Mouse (Mus musculus) T-helper 2 cell (primary cell): ENCODE data around the gene Riox2.
"Not testable (repeated sequence)": the region's sequence is repeated elsewhere in the genome, so short reads cannot be mapped to it uniquely, and the experiment has no call there.

ENCODE experiments used
- in situ Hi-C: fragments of 300-600 bp; cut with MboI, MseI; formaldehyde crosslinking; loops from one replicate; pipeline ENCODE4 v1.15.1; 2025; ENCODE audit warnings: high pct_unique_total_duplicates

Riox2 gene

GRCm38 (mm10) chr16:59471637-59472278, at the start of gene Riox2:
Gene Riox2 (plus strand): TSS chr16:59471775.
- in situ Hi-C loops: loop anchor here (10.0 kb wide), 1 partner anchor 767 kb away; no protein-coding TSS in a partner anchor

DNA sequence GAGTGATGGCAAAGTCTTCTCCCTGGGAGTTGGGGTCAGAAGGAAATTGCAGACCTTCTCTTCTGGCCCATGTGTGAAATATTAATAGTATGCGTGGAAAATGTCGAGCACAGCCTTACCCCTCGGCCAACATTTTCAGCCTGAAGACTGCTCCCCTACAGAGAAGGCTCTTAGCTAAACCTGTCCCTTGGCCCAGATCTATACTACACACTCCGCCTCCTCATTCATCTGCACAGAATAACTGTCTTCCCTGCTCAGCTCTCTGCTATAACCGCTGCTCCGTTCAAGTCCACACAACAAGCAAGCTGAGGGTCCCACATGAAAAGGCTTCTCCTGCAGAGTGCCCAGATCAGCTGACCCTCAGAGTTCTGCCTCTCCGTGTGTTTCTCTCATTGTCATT, 43.6 kb upstream of the Riox2 start:
- in situ Hi-C loops: no loop called here

- in situ Hi-C loops: no loop called here
Observed at GRCm38 (mm10) chr16:59433181-59433580, 38.4 kb upstream of the Riox2 start.

DNA sequence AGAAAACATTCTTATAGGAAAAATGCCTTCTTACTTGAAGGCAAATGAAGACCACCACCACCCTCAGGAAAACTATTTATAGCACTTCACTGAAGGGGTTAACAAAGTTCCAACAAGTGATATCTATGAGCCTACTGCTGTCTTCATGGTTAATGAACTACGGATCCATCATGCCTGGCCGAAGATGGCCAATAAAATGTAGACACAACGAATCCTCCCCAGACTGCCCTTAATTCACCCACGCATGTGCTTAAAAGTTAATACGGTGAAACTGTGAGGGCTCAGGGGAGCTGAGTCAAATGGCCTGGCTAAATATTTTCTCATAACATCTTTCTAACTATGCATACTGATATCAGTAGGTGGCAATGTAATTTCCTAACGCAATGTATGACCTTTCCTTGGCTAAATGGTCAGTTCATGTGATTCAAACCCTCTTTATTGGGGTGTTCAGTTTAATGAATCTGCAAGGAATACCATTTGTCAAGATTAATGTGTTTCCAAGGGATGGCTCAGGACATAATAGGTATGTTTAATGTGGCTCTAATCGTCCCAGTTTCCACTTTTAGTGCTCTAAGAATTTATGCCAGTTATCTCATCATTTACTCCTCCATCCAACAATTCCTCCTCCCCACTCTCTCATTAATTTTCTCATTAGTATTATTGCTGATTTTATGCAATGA, 26.6 kb upstream of the Riox2 start:
- in situ Hi-C loops: no loop called here

GRCm38 (mm10) chr16:59448181-59448580, 23.4 kb upstream of the Riox2 start:
- in situ Hi-C loops: no loop called here

DNA sequence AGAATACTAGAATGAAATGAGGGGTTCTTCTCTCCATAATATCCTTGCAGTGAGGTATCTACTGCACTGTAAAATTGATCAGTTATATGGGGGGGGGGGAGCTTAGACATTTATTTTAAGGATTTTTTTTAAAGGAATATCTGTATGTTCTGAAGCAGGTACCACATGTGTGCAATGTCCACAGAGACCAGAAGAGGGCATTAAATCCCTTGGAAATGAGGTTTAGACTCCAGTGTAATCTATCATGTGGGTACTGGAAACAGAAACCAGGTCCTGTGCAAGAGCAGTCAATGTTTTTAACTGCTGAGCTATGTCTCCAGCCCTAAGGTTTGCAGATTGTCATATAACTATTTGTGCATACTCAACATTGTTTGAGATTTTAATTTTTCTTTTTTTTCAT, 22.5 kb upstream of the Riox2 start:
- in situ Hi-C loops: no loop called here

- in situ Hi-C loops: no loop called here
Observed at GRCm38 (mm10) chr16:59451813-59452212, 19.8 kb upstream of the Riox2 start.

GRCm38 (mm10) chr16:59459259-59459861, 12.2 kb upstream of the Riox2 start:
- in situ Hi-C loops: not testable (repeated sequence)

DNA sequence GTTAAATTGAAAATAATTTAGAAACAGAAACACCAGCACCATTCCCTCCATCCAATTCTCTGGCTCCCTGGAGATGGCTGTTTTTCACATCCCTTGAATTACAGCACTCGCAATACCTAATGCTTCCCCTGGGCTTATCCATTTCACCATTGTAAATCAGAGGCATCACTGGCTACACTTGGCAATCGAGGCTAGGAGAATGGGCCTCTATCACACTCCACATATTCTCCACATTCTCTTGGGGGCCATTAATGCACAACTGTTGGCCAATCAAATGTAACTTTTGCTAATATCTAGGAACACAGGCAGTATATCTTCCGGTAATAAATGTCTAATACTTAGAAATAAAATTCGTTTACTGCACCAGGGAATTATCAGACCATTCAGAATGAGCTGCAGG, 8.0 kb upstream of the Riox2 start:
- in situ Hi-C loops: no loop called here

DNA sequence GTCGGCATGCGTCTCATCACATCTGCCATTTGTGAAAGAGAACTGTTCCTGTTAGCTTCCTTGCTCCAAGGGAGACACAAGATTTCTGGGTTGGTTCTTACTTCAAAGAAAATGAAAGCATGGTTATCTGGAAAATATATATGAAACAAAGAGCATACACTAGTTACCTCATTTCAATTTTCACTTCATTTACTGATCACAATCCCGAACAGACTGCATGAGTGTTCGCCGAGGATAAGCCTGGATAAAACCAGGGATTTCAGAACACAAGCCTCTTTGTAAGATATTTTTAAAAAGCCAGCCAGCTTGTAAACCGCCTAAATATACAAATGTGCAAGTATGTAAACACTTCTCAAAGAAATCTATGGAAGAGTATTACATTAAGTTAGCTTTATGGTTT, 7.6 kb upstream of the Riox2 start:
- in situ Hi-C loops: no loop called here

DNA sequence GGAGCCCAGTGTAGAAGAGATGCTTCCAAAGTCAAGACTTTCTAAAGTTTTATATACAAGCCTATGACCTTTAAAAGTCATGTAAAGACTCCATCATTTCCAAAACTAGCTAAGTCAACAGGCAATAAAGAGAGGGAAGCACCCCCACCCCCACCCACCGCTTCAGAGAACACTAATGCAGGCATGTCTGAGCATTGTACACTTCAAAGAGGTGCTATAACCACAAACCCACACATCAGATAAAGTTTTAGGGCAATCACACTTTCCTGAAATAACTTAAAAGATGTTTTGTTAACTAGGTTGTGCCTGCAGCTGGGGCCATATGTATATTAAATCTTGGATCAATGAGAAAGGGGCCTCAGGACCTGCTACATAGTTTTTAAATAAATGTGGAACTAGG, 1.7 kb upstream of the Riox2 start:
- in situ Hi-C loops: loop anchor here (10.0 kb wide), 1 partner anchor 765 kb away; no protein-coding TSS in a partner anchor

DNA sequence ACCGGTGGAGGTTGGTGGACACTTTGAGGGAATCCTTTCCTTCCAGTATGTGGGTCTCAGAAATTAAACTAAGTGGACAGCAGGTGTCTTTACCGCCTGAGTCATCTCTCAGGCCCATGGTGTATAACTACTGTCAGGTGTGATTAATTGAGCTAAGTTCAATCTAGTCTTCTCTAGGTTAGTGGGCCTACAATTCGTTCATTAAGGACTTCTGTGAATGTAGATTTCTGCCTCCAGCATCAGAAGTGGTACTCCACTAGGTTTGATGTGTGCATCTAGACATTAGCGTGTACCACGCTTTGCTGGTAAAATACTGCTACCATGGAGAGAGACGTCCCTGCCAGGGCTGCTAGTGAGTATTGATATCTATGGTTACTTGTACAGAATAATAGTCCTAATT, 971 bp downstream of the Riox2 start:
- in situ Hi-C loops: loop anchor here (10.0 kb wide), 1 partner anchor 768 kb away; no protein-coding TSS in a partner anchor

DNA sequence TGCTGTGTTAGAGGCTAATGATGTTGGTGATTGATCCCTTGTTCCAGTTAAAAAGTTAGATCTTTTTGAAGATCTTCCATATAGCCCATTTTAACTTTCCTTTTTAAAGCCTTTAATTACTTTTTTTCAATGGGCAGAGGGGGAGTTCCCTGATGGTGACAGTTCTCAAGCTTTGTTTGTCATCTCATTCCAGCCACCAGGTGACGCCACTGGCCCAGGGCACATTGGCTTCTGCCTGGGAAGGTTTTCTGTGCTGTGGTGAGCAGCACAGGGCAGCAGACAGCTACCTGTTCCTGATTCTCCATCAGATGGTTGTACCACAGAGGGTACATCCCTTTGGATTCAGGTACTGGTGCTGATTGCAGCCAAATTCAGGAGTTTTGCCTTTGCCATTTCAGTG, 3.2 kb downstream of the Riox2 start:
- in situ Hi-C loops: loop anchor here (5.0 to 10.0 kb wide), 2 partner anchors 143 to 770 kb away; no protein-coding TSS in a partner anchor

- in situ Hi-C loops: loop anchor here (5.0 to 10.0 kb wide), 2 partner anchors 139 to 773 kb away; no protein-coding TSS in a partner anchor
Observed at GRCm38 (mm10) chr16:59477955-59478354, 6.4 kb downstream of the Riox2 start.

DNA sequence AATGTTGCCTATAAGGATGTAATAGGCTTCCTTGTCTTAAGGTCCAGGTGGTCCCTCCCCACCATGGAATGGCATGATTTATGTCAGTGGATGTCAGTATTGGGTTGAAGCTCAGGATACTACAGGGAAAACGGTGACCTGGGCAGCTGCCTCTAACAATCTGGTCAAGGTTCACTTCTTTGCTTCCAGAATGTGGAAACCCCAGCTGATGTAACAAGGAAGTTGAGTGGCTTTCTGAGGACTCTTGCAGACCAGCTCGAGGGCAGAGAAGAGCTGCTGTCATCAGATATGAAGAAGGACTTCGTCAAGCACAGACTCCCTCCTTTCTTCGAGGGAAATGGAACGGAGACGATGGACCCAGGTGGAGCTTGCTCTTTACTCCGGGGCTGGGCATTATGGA, 15.7 kb downstream of the Riox2 start:
- in situ Hi-C loops: loop anchor here (10.0 kb wide), 1 partner anchor 108 kb away; no protein-coding TSS in a partner anchor

GRCm38 (mm10) chr16:59487975-59488548, 16.5 kb downstream of the Riox2 start:
- in situ Hi-C loops: loop anchor here (10.0 kb wide), 1 partner anchor 107 kb away; no protein-coding TSS in a partner anchor

- in situ Hi-C loops: no loop called here
Observed at GRCm38 (mm10) chr16:59493199-59493598, 21.6 kb downstream of the Riox2 start.

GRCm38 (mm10) chr16:59497947-59498346, 26.4 kb downstream of the Riox2 start:
- in situ Hi-C loops: no loop called here

DNA sequence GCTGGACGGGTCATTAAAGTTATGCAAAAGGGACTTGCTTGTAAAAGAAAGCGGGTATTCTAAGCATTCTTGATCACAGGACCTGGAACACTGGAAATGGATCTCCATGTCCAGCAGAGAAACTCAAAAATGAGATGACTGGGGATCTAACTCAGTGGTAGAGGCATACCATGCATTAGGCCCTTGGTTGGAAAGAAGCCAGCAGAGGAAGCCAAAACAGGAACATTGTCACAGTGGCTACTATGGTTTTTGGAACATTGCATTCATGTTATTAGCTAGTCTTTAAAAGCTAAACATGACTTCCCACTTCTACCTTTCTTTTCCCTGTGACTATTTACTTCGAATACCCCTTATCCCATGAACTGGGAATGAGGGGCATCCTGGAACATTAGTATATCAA, 27.6 kb downstream of the Riox2 start:
- in situ Hi-C loops: no loop called here

DNA sequence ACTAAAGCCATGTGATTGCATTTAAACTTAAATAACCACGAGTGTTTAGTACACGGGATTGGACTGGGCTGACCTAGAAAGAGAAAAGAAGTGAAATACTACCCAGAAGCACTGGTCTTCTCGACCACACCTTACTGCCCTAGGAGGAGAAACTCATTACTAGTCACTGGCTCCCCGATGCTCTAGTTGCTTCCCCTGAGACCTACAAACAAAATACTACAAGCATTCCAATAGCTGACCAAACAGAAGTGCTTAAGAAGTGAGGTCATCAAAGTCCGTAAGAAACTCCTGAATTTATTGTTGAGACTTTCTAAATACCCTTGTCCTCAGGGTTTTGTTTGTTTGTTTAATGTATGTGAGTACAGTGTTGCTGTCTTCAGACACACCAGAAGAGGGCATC, 38.3 kb downstream of the Riox2 start:
- in situ Hi-C loops: no loop called here

DNA sequence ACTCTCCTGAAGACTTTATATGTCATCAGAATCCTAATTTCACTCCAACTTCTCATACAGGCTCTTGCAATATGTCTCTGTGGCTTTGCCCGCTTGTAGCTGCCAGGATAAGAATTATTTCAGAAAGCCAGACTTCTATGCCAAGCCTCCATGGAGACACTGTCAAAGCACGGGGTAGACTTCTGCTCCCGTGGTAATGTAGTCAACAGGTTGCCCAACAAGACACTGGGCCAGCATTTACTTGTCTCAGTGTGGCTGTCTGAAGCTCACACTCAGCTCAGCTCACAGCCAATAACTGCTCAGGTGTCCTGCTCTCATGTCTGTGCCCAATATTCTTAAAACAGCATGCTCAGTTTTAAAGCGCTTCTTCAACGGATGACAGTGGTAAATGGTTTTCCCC, 43.6 kb downstream of the Riox2 start:
- in situ Hi-C loops: no loop called here

- in situ Hi-C loops: no loop called here
Observed at GRCm38 (mm10) chr16:59516965-59517364, 45.4 kb downstream of the Riox2 start.
